Mouse (Mus musculus) heart, postnatal 0 days (tissue): ENCODE results near the gene Pfas.

Experiments used
- CTCF ChIP-seq: IDR thresholded peaks from 2 replicates; pipeline ENCODE4 v1.5.1; 2016; ENCODE audit warnings: antibody characterized with exemption, control low read depth, low read depth
- EP300 ChIP-seq: IDR thresholded peaks from 2 replicates; pipeline ENCODE4 v1.6.1; 2016; ENCODE audit warnings: antibody characterized with exemption, low read depth

- TF ChIP-seq EP300 (no peak), CTCF (peak; percentile 21; the same call in 1 of the 2 replicates)
Measured at GRCm38 (mm10) chr11:68994377-68994776, 13.9 kb downstream of the Pfas start.
